Mouse (Mus musculus) neural tube, embryonic 14.5 days (tissue): ENCODE results near the gene Mrps35. TPM values are rescaled to one million over a fixed set of nuclear protein-coding genes. Genes with fewer than 3 reads are reported as not detected.
A peak's percentile ranks its signal among the peaks of the same experiment; 100 is the strongest.

Experiments used
- ATAC-seq: fragments of 200-750 bp; cut with Nextera tagmentation; 2 replicates; pipeline ENCODE4 v1.8.0; 2017; ENCODE audit warnings: low read depth, mild to moderate bottlenecking, moderate TSS enrichment, moderate library complexity
- H3K27ac ChIP-seq: fragments of 300-500 bp; sonication (generic); 2 replicates; pipeline ENCODE4 v1.5.1; 2014; ENCODE audit warnings: low read depth, mild to moderate bottlenecking, control low read depth, low read length, moderate library complexity, mixed read lengths
- H3K27me3 ChIP-seq: fragments of 300-500 bp; sonication (generic); 2 replicates; pipeline ENCODE4 v1.6.1; 2014; ENCODE audit warnings: low read length; ENCODE audit not compliant: control insufficient read depth, insufficient read depth
- H3K36me3 ChIP-seq: fragments of 300-500 bp; sonication (generic); 2 replicates; pipeline ENCODE4 v1.6.1; 2014; ENCODE audit warnings: low read length, mixed read lengths; ENCODE audit not compliant: control insufficient read depth, insufficient read depth
- H3K4me1 ChIP-seq: fragments of 300-500 bp; sonication (generic); 2 replicates; pipeline ENCODE4 v1.6.1; 2014; ENCODE audit warnings: low read length; ENCODE audit not compliant: control insufficient read depth, insufficient read depth
- H3K4me2 ChIP-seq: fragments of 300-500 bp; sonication (generic); 2 replicates; pipeline ENCODE4 v1.6.1; 2014; ENCODE audit warnings: mild to moderate bottlenecking, low read depth, low read length, control low read depth
- H3K4me3 ChIP-seq: fragments of 300-500 bp; sonication (generic); 2 replicates; pipeline ENCODE4 v1.5.1; 2014; ENCODE audit warnings: low read depth, low read length, control low read depth, mixed read lengths
- H3K9ac ChIP-seq: fragments of 300-500 bp; sonication (generic); replicated peaks from 2 replicates; pipeline ENCODE4 v1.6.1; 2014; ENCODE audit warnings: low read depth, mild to moderate bottlenecking, control low read depth, low read length, mixed read lengths
- H3K9me3 ChIP-seq: fragments of 300-500 bp; sonication (generic); 2 replicates; pipeline ENCODE4 v1.6.1; 2016; ENCODE audit warnings: low read length; ENCODE audit not compliant: control insufficient read depth
- WGBS: fragments of 180-500 bp; shearing (Covaris S2); extraction: QIAGEN DNeasy Blood & Tissue Kit; methylation state at CpG from one replicate; pipeline ENCODE4 v1.1.7; 2014; 5-methylcytosine and 5-hydroxymethylcytosine counted together
- polyA plus RNA-seq: library from polyadenylated mRNA; unstranded; fragments of >200 nt; fragmentation: Nextera tagmentation; extraction: Ambion mirVana; gene quantifications from 2 replicates; pipeline ENCODE4 v1.2.1, GENCODE M21; 2014

Mrps35 gene
- polyA plus RNA-seq, result 66.2 and 82.3 TPM in 2 replicates

- H3K4me3 ChIP-seq, result peak within 1 kb of the TSS; percentile 53
- peak within 1 kb of the TSS; percentile 72 for H3K4me2 ChIP-seq
- H3K9me3 ChIP-seq, result no peaks in the 10 kb centered on the region
- WGBS, result 3% methylated on average over 66 of the region's 66 CpGs
- ATAC-seq, result peak; percentile 100
- peak within 1 kb of the TSS; percentile 88 for H3K27ac ChIP-seq
- H3K4me1 ChIP-seq, result peaks cover 7% of the 10 kb centered on the region
- H3K36me3 ChIP-seq, result peaks cover 6% of the 10 kb centered on the region; the same call in 1 of the 2 replicates
- no peaks in the 10 kb centered on the region for H3K27me3 ChIP-seq
- H3K9ac ChIP-seq, result peak within 1 kb of the TSS; percentile 89
Measured at GRCm38 (mm10) chr6:147042291-147043290, at the start of gene Mrps35. Gene Mrps35 (plus strand): TSS chr6:147042764.

GRCm38 (mm10) chr6:146994236-146994635 is 48.3 kb upstream of the Mrps35 start:
- Histone ChIP-seq H3K4me1 (no peaks in the 10 kb centered on the region), H3K4me3 (no peak overlapping the region), H3K9ac (no peak overlapping the region), H3K9me3 (no peaks in the 10 kb centered on the region), H3K4me2 (no peak overlapping the region), H3K36me3 (no peaks in the 10 kb centered on the region), H3K27me3 (no peaks in the 10 kb centered on the region), H3K27ac (no peak overlapping the region)
- no peak for ATAC-seq
- WGBS, result 36% methylated on average over 5 of the region's 5 CpGs

GRCm38 (mm10) chr6:146995391-146995790 is 47.2 kb upstream of the Mrps35 start:
- no peaks in the 10 kb centered on the region for H3K36me3 ChIP-seq
- H3K4me2 ChIP-seq, result no peak overlapping the region
- no peak overlapping the region for H3K4me3 ChIP-seq
- H3K9ac ChIP-seq, result no peak overlapping the region
- no peak for ATAC-seq
- 74% methylated on average over 2 of the region's 2 CpGs for WGBS
- H3K4me1 ChIP-seq, result no peaks in the 10 kb centered on the region
- H3K9me3 ChIP-seq, result no peaks in the 10 kb centered on the region
- H3K27ac ChIP-seq, result no peak overlapping the region
- H3K27me3 ChIP-seq, result no peaks in the 10 kb centered on the region

GRCm38 (mm10) chr6:146995878-146996277 is 46.7 kb upstream of the Mrps35 start:
- H3K4me1 ChIP-seq, result no peaks in the 10 kb centered on the region
- H3K27ac ChIP-seq, result no peak overlapping the region
- WGBS, result 87% methylated on average over 6 of the region's 6 CpGs
- no peaks in the 10 kb centered on the region for H3K27me3 ChIP-seq
- no peak overlapping the region for H3K9ac ChIP-seq
- no peaks in the 10 kb centered on the region for H3K36me3 ChIP-seq
- H3K4me2 ChIP-seq, result no peak overlapping the region
- H3K9me3 ChIP-seq, result no peaks in the 10 kb centered on the region
- H3K4me3 ChIP-seq, result no peak overlapping the region
- ATAC-seq, result no peak

- Histone ChIP-seq H3K4me2 (no peak overlapping the region), H3K4me1 (no peaks in the 10 kb centered on the region), H3K27ac (no peak overlapping the region), H3K27me3 (no peaks in the 10 kb centered on the region), H3K9ac (no peak overlapping the region), H3K4me3 (no peak overlapping the region), H3K9me3 (no peaks in the 10 kb centered on the region), H3K36me3 (no peaks in the 10 kb centered on the region)
- WGBS, result 90% methylated on average over 6 of the region's 6 CpGs
- ATAC-seq, result no peak
Measured at GRCm38 (mm10) chr6:146997006-146997405, 45.6 kb upstream of the Mrps35 start.

- 89% methylated on average over 4 of the region's 4 CpGs for WGBS
- Histone ChIP-seq H3K4me3 (no peak overlapping the region), H3K36me3 (no peaks in the 10 kb centered on the region), H3K9me3 (no peaks in the 10 kb centered on the region), H3K27me3 (no peaks in the 10 kb centered on the region), H3K4me2 (no peak overlapping the region), H3K4me1 (no peaks in the 10 kb centered on the region), H3K9ac (no peak overlapping the region), H3K27ac (no peak overlapping the region)
- no peak for ATAC-seq
Measured at GRCm38 (mm10) chr6:146998710-146999109, 43.9 kb upstream of the Mrps35 start.

GRCm38 (mm10) chr6:146999302-146999701 is 43.3 kb upstream of the Mrps35 start:
- H3K4me1 ChIP-seq, result no peaks in the 10 kb centered on the region
- 90% methylated on average over 9 of the region's 9 CpGs for WGBS
- H3K27ac ChIP-seq, result no peak overlapping the region
- no peaks in the 10 kb centered on the region for H3K9me3 ChIP-seq
- H3K27me3 ChIP-seq, result no peaks in the 10 kb centered on the region
- no peak overlapping the region for H3K4me3 ChIP-seq
- ATAC-seq, result no peak
- no peak overlapping the region for H3K9ac ChIP-seq
- no peaks in the 10 kb centered on the region for H3K36me3 ChIP-seq
- H3K4me2 ChIP-seq, result no peak overlapping the region

- 18% methylated on average over 2 of the region's 2 CpGs for WGBS
Measured at GRCm38 (mm10) chr6:146999755-147000154, 42.8 kb upstream of the Mrps35 start.

GRCm38 (mm10) chr6:147008148-147008547 is 34.4 kb upstream of the Mrps35 start:
- Histone ChIP-seq H3K9ac (no peak overlapping the region), H3K27ac (no peak overlapping the region), H3K27me3 (no peaks in the 10 kb centered on the region), H3K36me3 (no peaks in the 10 kb centered on the region), H3K9me3 (no peaks in the 10 kb centered on the region), H3K4me1 (no peaks in the 10 kb centered on the region), H3K4me3 (no peak overlapping the region), H3K4me2 (no peak overlapping the region)
- 53% methylated on average over 3 of the region's 3 CpGs for WGBS
- no peak for ATAC-seq

More at GRCm38 (mm10) chr6:146999755-147000154, 42.8 kb upstream of the Mrps35 start:
- no peak overlapping the region for H3K4me3 ChIP-seq
- H3K4me2 ChIP-seq, result no peak overlapping the region
- no peak overlapping the region for H3K9ac ChIP-seq
- ATAC-seq, result no peak
- H3K27ac ChIP-seq, result no peak overlapping the region
- no peaks in the 10 kb centered on the region for H3K36me3 ChIP-seq
- no peaks in the 10 kb centered on the region for H3K27me3 ChIP-seq
- no peaks in the 10 kb centered on the region for H3K4me1 ChIP-seq
- H3K9me3 ChIP-seq, result no peaks in the 10 kb centered on the region
